Mouse (Mus musculus): ENCODE data around the gene Egr4. TPM values are rescaled to one million over a fixed set of nuclear protein-coding genes. Genes with fewer than 3 reads are reported as not detected.

The Egr4 gene
- polyA plus RNA-seq, 1 experiment from 2014 or later = not detected

DNA sequence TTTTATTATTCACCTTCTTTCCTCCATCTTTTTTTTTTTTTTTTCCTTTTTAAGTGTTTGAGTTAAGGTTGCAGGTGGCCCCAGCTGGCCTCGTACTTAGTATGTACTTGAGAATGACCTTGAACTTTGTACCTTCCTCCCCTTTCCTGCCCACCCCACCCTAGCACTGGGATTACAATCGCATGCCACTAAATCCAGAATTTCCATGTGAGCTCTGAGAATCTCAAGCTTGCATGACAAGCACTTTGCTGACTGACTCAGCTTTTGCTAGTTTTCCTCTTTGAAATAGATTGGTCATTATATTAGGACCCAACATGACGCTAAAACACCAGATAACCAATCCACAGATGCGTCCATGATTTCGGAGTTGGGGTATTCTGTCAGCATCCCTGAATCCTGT, 8.6 kb upstream of the Egr4 start:
- no peaks in the 10 kb centered on the region for H3K27me3 ChIP-seq (replicated peaks; ENCODE audit: insufficient read depth, low read length)
- no peaks in the 10 kb centered on the region for H3K4me1 ChIP-seq (ENCODE audit: insufficient read depth, low read depth, low read length)
- no peaks in the 10 kb centered on the region for H3K9me3 ChIP-seq (ENCODE audit: low read length)
- 78% methylated on average over 5 of the region's 5 CpGs for WGBS
- H3K27ac ChIP-seq (ENCODE audit: low read length) = no peak overlapping the region
- no peak for ATAC-seq
- TF ChIP-seq CTCF (IDR thresholded peaks at IDR 0.05) = no peak
- no peak for TF ChIP-seq EP300 (IDR thresholded peaks at IDR 0.05)
- H3K36me3 ChIP-seq (ENCODE audit: insufficient read depth, low read length) = no peaks in the 10 kb centered on the region
- H3K9ac ChIP-seq (replicated peaks; ENCODE audit: low read depth) = no peak overlapping the region
- DNase-seq (ENCODE audit: low spot score) = no peak
- H3K4me3 ChIP-seq (ENCODE audit: low read depth, low read length) = no peak overlapping the region
- H3K4me2 ChIP-seq (replicated peaks; ENCODE audit: low read depth, low read length) = no peak overlapping the region

DNA sequence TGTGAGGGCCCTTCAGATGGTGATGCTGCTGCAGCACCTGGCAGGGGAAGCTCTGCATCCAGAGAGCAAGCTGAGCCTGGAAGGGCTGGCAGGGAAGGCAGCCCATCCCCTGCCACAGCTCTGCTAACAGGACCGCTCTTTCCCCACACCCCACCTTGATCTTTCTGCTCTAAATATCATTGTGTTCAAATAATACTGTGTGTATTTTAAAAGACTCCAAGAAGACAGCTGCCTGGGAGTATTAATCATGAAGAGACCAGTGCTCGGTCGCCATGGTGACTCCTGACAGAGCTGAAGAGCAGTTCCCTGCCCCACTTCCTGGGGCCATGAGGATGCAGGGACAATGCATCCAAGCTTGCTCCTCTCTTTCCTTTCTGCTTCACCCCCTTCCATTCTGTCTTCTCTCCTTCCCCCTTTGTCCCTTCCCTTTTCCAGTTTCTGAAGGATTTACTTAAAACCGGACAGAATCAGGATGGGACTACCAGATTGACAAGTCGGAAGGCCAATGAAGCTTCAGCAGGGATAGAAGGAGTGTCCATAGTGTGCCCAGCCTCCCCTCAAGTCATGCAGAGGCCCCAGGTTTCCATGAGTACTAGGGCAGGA, 4.8 kb upstream of the Egr4 start:
- WGBS = 36% methylated on average over 5 of the region's 5 CpGs

DNA sequence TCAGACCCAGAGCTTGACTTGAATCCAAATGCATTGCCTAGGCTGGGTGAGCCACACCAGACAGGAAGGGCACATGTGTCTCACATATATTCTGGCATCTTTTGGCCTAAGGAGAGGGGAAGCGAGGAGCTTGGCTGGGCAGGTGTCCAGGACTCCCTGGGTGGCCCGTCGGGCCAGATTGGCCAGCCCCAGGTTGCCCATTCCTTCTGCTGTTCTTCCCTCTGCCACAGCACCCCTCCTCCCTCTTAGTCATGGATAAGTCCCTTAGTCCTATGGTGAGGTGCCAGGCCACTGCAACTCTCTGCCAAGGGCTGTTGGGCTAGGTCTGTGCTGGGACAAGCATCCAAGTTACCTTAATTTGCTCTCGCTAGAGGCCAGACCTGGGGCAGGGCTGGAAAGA, 2.6 kb upstream of the Egr4 start:
- Histone ChIP-seq H3K4me2 (replicated peaks; ENCODE audit: low read depth, low read length) (no peak overlapping the region), H3K9me3 (ENCODE audit: low read length) (no peaks in the 10 kb centered on the region), H3K27ac (ENCODE audit: low read length) (no peak overlapping the region), H3K9ac (replicated peaks; ENCODE audit: low read depth) (no peak overlapping the region), H3K4me1 (ENCODE audit: insufficient read depth, low read depth, low read length) (no peaks in the 10 kb centered on the region), H3K36me3 (ENCODE audit: insufficient read depth, low read length) (no peaks in the 10 kb centered on the region), H3K27me3 (replicated peaks; ENCODE audit: insufficient read depth, low read length) (peaks cover 31% of the 10 kb centered on the region), H3K4me3 (ENCODE audit: low read depth, low read length) (no peak overlapping the region)
- ATAC-seq (no peak), DNase-seq (ENCODE audit: low spot score) (no peak)
- TF ChIP-seq CTCF (IDR thresholded peaks at IDR 0.05) (no peak), EP300 (IDR thresholded peaks at IDR 0.05) (no peak)
- 65% methylated on average over 4 of the region's 4 CpGs for WGBS

More for the DNA sequence above, 4.8 kb upstream of the Egr4 start:
- ATAC-seq = no peak
- Histone ChIP-seq H3K4me2 (replicated peaks; ENCODE audit: low read depth, low read length) (no peak overlapping the region), H3K27me3 (replicated peaks; ENCODE audit: insufficient read depth, low read length) (peaks cover 8% of the 10 kb centered on the region), H3K9me3 (ENCODE audit: low read length) (no peaks in the 10 kb centered on the region), H3K36me3 (ENCODE audit: insufficient read depth, low read length) (no peaks in the 10 kb centered on the region), H3K27ac (ENCODE audit: low read length) (no peak overlapping the region), H3K4me1 (ENCODE audit: insufficient read depth, low read depth, low read length) (no peaks in the 10 kb centered on the region), H3K4me3 (ENCODE audit: low read depth, low read length) (no peak overlapping the region), H3K9ac (replicated peaks; ENCODE audit: low read depth) (no peak overlapping the region)
- TF ChIP-seq EP300 (IDR thresholded peaks at IDR 0.05) (no peak), CTCF (IDR thresholded peaks at IDR 0.05) (no peak)
- no peak for DNase-seq (ENCODE audit: low spot score)

DNA sequence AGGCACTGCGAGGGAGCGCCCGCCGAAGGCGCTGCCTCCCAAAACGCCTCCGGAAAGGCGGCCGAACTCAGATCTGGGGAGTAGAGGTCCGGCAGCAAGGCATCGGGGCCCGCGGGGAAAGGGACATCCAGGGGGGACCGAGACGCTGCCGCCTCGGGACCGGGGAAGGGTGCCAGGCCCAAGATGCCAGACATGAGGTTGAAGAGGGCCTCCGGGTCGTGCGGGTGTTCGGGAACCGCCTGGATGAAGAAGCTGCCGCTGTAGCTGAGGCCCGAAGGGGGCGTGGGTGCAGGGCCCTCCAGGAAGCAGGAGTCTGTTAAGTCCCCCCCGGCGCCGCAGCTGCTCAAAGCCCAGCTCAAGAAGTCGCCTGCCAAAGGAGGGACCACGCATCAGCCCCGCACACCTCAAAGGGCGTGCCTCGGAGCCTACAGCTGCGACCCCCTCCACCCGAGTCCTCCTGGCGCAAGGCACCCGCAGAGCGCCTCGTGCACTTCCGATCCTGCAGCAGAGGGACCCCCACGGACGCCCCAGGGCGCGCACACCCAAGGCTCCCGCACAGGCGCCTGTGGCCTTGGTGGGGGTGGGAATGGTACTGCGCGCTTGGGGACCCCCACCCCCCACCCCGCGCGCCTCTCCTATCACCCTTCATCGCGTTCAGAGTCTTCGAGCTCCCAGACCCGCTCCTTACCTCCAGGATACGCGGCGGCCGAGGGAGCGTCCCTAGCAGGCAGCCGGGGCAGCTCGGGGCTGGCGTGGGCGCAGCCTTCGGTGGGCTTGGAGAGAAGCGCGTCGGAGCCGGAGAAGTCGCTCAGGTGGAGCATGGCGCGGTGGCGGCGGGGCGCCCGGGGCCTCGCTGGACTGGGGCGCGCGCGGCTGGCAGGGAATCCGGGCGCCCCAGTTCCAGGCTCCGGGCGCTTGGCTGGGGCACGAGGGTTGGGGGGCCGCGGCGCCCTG, 535 bp downstream of the Egr4 start:
- H3K4me1 ChIP-seq (ENCODE audit: insufficient read depth, low read depth, low read length) = no peaks in the 10 kb centered on the region
- TF ChIP-seq EP300 (IDR thresholded peaks at IDR 0.05) (no peak), CTCF (IDR thresholded peaks at IDR 0.05) (no peak)
- no peaks in the 10 kb centered on the region for H3K9me3 ChIP-seq (ENCODE audit: low read length)
- ATAC-seq = no peak
- DNase-seq (ENCODE audit: low spot score) = no peak
- peak overlapping the region; percentile 32 for H3K4me3 ChIP-seq (ENCODE audit: low read depth, low read length)
- no peak overlapping the region for H3K9ac ChIP-seq (replicated peaks; ENCODE audit: low read depth)
- peaks cover 41% of the 10 kb centered on the region for H3K27me3 ChIP-seq (replicated peaks; ENCODE audit: insufficient read depth, low read length)
- 1% methylated on average over 79 of the region's 90 CpGs for WGBS
- H3K4me2 ChIP-seq (replicated peaks; ENCODE audit: low read depth, low read length) = peak overlapping the region; percentile 58
- no peak overlapping the region for H3K27ac ChIP-seq (ENCODE audit: low read length)
- H3K36me3 ChIP-seq (ENCODE audit: insufficient read depth, low read length) = no peaks in the 10 kb centered on the region

DNA sequence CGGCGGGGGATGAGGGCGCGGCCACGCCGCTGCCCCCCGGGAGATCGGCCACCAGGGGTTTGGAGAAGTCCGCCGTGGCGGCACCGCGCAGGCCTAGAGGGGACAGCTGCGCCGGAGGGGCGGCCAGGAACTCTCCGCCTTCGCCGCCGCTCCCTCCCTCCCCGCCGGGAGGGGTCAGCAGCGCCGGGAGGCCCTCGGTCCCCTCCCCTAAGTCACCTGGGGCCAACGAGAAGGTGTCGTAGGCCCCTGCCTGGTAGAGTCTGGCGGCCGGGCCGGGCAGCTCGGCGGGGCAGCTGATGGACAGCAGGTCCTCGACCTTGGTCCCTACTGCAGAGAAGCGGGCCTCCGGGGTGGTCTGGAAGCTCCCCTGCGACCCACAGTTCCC, 1.3 kb downstream of the Egr4 start:
- Histone ChIP-seq H3K27ac (ENCODE audit: low read length) (no peak overlapping the region), H3K4me3 (ENCODE audit: low read depth, low read length) (0 out of 2 replicates have a peak overlapping the region, but pooled peaks have one; percentile 2), H3K4me1 (ENCODE audit: insufficient read depth, low read depth, low read length) (no peaks in the 10 kb centered on the region), H3K9me3 (ENCODE audit: low read length) (no peaks in the 10 kb centered on the region), H3K36me3 (ENCODE audit: insufficient read depth, low read length) (no peaks in the 10 kb centered on the region), H3K9ac (replicated peaks; ENCODE audit: low read depth) (no peak overlapping the region), H3K4me2 (replicated peaks; ENCODE audit: low read depth, low read length) (peak overlapping the region; percentile 11; the same call in 1 of the 2 replicates), H3K27me3 (replicated peaks; ENCODE audit: insufficient read depth, low read length) (peaks cover 41% of the 10 kb centered on the region)
- 2% methylated on average over 24 of the region's 36 CpGs for WGBS
- no peak for ATAC-seq
- DNase-seq (ENCODE audit: low spot score) = no peak
- TF ChIP-seq CTCF (IDR thresholded peaks at IDR 0.05) (no peak), EP300 (IDR thresholded peaks at IDR 0.05) (no peak)

DNA sequence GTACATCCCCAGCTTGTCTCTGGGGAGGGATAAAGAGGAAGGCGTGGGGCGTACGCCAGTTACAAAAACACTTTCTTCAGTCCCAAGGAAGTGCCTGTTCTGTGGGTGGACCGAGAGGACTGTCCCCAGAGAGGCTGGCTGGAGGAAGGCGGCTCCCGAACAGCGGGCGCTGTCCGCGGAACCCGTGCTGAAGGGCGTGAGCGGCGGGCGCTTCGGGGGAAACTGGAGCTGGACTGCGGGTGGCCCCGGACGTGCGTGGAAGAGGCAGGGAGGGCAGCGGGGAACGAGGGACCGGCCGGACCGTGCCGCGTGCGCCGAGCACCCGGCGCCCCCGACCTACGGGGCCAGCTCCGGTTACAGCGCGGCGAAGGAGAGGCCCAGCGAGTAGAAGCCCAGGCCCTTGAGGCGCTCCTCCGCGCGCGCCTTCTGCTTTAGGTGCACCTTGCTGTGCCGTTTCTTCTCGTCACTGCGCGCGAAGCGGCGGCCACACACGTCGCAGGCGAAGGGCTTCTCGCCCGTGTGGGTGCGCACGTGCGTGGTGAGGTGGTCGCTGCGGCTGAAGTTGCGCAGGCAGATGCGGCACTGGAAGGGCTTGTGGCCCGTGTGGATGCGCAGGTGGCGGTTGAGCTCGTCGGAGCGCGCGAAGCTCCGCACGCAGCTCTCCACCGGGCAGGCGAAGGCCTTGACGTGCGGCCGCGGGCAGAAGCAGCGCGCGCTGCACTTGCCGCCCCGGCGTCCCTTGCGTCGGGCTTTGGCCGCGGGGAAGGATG, 1.9 kb downstream of the Egr4 start:
- TF ChIP-seq EP300 (IDR thresholded peaks at IDR 0.05) (no peak), CTCF (IDR thresholded peaks at IDR 0.05) (no peak)
- Histone ChIP-seq H3K4me1 (ENCODE audit: insufficient read depth, low read depth, low read length) (no peaks in the 10 kb centered on the region), H3K4me3 (ENCODE audit: low read depth, low read length) (peak overlapping the region; percentile 2; the same call in 1 of the 2 replicates), H3K4me2 (replicated peaks; ENCODE audit: low read depth, low read length) (peak overlapping the region; percentile 11; the same call in 1 of the 2 replicates), H3K9me3 (ENCODE audit: low read length) (no peaks in the 10 kb centered on the region), H3K36me3 (ENCODE audit: insufficient read depth, low read length) (no peaks in the 10 kb centered on the region), H3K27me3 (replicated peaks; ENCODE audit: insufficient read depth, low read length) (peaks cover 41% of the 10 kb centered on the region), H3K9ac (replicated peaks; ENCODE audit: low read depth) (no peak overlapping the region), H3K27ac (ENCODE audit: low read length) (no peak overlapping the region)
- DNase-seq (ENCODE audit: low spot score) (peak; percentile 45), ATAC-seq (peak; percentile 48)
- WGBS = 1% methylated on average over 66 of the region's 88 CpGs
